Mouse (Mus musculus): ENCODE results near the gene Nde1. TPM values are rescaled to one million over a fixed set of nuclear protein-coding genes. Genes with fewer than 3 reads are reported as not detected.
A peak's percentile ranks its signal among the peaks of the same experiment; 100 is the strongest.

Gene Nde1
- polyA plus RNA-seq, 1 experiment from 2014 or later: 85.7 TPM

DNA sequence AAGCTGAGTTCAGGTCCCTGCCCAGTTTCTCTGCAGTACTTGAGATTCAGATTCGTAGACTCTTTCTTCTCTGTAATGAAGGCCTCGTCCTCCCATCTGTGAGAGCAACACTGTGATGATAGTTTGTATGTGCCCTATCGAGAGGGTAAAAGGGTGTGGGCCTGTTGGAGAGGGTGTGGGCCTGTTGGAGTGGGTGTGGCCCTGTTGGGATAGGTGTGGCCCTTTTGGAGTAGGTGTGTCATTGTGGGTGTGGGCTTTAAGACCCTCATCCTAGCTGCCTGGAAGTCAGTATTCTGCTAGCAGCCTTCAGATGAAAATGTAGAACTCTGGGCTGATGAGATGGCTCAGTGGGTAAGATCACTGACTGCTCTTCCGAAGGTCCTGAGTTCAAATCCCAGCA lies 3.4 kb downstream of the Nde1 start:
- 89% methylated on average over 4 of the region's 4 CpGs for WGBS

GRCm38 (mm10) chr16:14169706-14170105 lies 6.6 kb downstream of the Nde1 start:
- peaks cover 44% of the 10 kb centered on the region for H3K36me3 ChIP-seq
- no peak for ATAC-seq (ENCODE audit: insufficient read depth, low FRiP score, low read depth)
- no peak overlapping the region for H3K4me3 ChIP-seq (replicated peaks)
- H3K9ac ChIP-seq: no peak overlapping the region
- no peaks in the 10 kb centered on the region for H3K27me3 ChIP-seq (replicated peaks)
- H3K4me2 ChIP-seq: no peak overlapping the region
- no peaks in the 10 kb centered on the region for H3K9me3 ChIP-seq
- no peaks in the 10 kb centered on the region; the same call in 1 of the 2 replicates for H3K4me1 ChIP-seq
- H3K27ac ChIP-seq: no peak overlapping the region
- WGBS: 94% methylated on average over 1 of the region's 1 CpGs

More for the DNA sequence above, 3.4 kb downstream of the Nde1 start:
- H3K4me1 ChIP-seq: peaks cover 5% of the 10 kb centered on the region; the same call in 1 of the 2 replicates
- ATAC-seq (ENCODE audit: insufficient read depth, low FRiP score, low read depth): no peak
- no peak overlapping the region for H3K4me2 ChIP-seq
- H3K9ac ChIP-seq: no peak overlapping the region
- peaks cover 27% of the 10 kb centered on the region for H3K36me3 ChIP-seq
- no peaks in the 10 kb centered on the region for H3K27me3 ChIP-seq (replicated peaks)
- H3K27ac ChIP-seq: no peak overlapping the region
- H3K9me3 ChIP-seq: no peaks in the 10 kb centered on the region
- H3K4me3 ChIP-seq (replicated peaks): no peak overlapping the region

DNA sequence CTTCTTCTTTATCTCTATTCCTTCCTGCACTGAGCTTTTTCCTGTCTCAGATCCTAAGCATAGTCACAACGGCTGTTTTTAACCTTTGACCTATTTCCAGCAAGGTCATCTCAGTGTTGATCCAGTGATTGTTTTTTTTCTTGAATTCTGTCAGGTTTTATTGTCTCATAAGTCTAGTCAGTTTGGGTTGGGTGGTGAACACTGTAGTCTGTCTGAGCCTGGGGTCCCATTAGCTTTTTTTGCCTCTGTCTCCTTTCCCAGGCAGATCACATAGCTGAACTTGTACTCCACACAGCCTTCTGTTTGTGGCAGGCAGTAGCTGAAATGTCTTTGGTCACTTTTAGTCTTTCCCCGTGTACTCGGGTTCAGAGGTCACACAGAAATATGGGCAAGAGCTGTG lies 15.0 kb downstream of the Nde1 start:
- H3K27ac ChIP-seq: no peak overlapping the region
- H3K4me2 ChIP-seq: no peak overlapping the region
- H3K27me3 ChIP-seq (replicated peaks): no peaks in the 10 kb centered on the region
- no peak for ATAC-seq (ENCODE audit: insufficient read depth, low FRiP score, low read depth)
- no peaks in the 10 kb centered on the region for H3K4me1 ChIP-seq
- H3K9me3 ChIP-seq: no peaks in the 10 kb centered on the region
- no peak overlapping the region for H3K4me3 ChIP-seq (replicated peaks)
- H3K9ac ChIP-seq: no peak overlapping the region
- WGBS: 48% methylated on average over 3 of the region's 3 CpGs
- peaks cover 61% of the 10 kb centered on the region for H3K36me3 ChIP-seq

DNA sequence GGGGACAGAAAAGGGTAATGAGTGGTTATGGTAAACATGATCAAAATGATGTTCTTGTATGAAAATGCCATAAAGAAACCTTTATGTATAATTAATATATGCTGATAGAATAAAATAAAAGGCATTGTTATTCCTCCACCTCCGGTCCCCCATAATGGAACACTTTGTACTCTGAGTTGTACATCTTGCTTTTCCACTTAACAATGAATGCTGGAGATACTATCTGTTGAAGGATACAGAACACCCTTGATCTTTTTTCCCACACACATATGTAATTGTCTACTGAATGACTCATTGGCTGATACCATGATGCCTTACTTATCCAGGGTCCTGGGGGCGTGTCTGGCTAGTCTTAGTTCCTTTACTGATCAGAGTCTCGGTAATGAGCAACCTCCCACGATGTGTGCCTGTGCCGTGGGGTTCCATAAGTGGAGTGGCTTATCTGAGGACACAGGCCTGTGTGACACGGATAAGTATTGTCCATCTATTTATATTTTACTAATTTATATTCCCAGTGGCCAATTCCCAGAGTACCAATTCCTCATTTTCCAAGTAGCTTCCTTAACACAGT lies 17.2 kb downstream of the Nde1 start:
- 75% methylated on average over 6 of the region's 6 CpGs for WGBS
- no peaks in the 10 kb centered on the region for H3K9me3 ChIP-seq

GRCm38 (mm10) chr16:14182360-14182759 lies 19.3 kb downstream of the Nde1 start:
- 77% methylated on average over 5 of the region's 5 CpGs for WGBS
- Histone ChIP-seq H3K36me3 (peaks cover 72% of the 10 kb centered on the region), H3K4me1 (no peaks in the 10 kb centered on the region), H3K4me3 (replicated peaks) (no peak overlapping the region), H3K9ac (no peak overlapping the region), H3K4me2 (no peak overlapping the region), H3K27me3 (replicated peaks) (no peaks in the 10 kb centered on the region), H3K27ac (no peak overlapping the region), H3K9me3 (no peaks in the 10 kb centered on the region)
- no peak for ATAC-seq (ENCODE audit: insufficient read depth, low FRiP score, low read depth)

More for the DNA sequence above, 17.2 kb downstream of the Nde1 start:
- Histone ChIP-seq H3K9ac (no peak overlapping the region), H3K4me1 (no peaks in the 10 kb centered on the region), H3K4me3 (replicated peaks) (no peak overlapping the region), H3K27ac (no peak overlapping the region), H3K36me3 (peaks cover 68% of the 10 kb centered on the region), H3K27me3 (replicated peaks) (no peaks in the 10 kb centered on the region), H3K4me2 (no peak overlapping the region)
- ATAC-seq (ENCODE audit: insufficient read depth, low FRiP score, low read depth): no peak

DNA sequence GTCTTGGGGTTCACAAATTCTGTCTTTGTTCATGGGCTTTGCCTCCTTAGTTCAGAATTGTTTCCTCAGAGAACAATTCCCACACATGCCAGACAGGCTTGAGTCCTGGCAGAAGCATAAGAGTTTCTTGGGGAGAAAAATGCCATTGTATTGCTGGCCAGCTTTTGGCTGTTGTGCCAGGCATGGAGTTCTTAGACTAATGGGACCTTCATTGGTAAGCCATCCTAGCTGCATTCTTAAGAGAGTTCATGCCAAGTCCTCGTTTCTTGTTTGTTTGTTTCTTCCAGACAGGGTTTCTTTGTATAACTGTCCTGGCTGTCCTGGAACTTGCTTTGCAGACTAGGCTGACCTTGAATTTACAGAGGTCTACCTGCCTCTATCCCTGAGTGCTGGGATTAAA lies 20.8 kb downstream of the Nde1 start:
- no peak overlapping the region for H3K4me3 ChIP-seq (replicated peaks)
- H3K27me3 ChIP-seq (replicated peaks): no peaks in the 10 kb centered on the region
- H3K27ac ChIP-seq: no peak overlapping the region
- H3K36me3 ChIP-seq: peaks cover 71% of the 10 kb centered on the region
- H3K4me2 ChIP-seq: no peak overlapping the region
- H3K9me3 ChIP-seq: no peaks in the 10 kb centered on the region
- H3K4me1 ChIP-seq: no peaks in the 10 kb centered on the region
- no peak overlapping the region for H3K9ac ChIP-seq
- no peak for ATAC-seq (ENCODE audit: insufficient read depth, low FRiP score, low read depth)
- 77% methylated on average over 1 of the region's 1 CpGs for WGBS

GRCm38 (mm10) chr16:14185516-14185915 lies 22.4 kb downstream of the Nde1 start:
- H3K4me3 ChIP-seq (replicated peaks): no peak overlapping the region
- H3K9me3 ChIP-seq: no peaks in the 10 kb centered on the region
- no peaks in the 10 kb centered on the region for H3K27me3 ChIP-seq (replicated peaks)
- no peaks in the 10 kb centered on the region for H3K4me1 ChIP-seq
- no peak overlapping the region for H3K4me2 ChIP-seq
- whole genome bisulfite sequencing: 95% methylated on average over 5 of the region's 5 CpGs
- ATAC-seq (ENCODE audit: insufficient read depth, low FRiP score, low read depth): no peak
- no peak overlapping the region for H3K9ac ChIP-seq
- H3K27ac ChIP-seq: no peak overlapping the region
- H3K36me3 ChIP-seq: peaks cover 68% of the 10 kb centered on the region

DNA sequence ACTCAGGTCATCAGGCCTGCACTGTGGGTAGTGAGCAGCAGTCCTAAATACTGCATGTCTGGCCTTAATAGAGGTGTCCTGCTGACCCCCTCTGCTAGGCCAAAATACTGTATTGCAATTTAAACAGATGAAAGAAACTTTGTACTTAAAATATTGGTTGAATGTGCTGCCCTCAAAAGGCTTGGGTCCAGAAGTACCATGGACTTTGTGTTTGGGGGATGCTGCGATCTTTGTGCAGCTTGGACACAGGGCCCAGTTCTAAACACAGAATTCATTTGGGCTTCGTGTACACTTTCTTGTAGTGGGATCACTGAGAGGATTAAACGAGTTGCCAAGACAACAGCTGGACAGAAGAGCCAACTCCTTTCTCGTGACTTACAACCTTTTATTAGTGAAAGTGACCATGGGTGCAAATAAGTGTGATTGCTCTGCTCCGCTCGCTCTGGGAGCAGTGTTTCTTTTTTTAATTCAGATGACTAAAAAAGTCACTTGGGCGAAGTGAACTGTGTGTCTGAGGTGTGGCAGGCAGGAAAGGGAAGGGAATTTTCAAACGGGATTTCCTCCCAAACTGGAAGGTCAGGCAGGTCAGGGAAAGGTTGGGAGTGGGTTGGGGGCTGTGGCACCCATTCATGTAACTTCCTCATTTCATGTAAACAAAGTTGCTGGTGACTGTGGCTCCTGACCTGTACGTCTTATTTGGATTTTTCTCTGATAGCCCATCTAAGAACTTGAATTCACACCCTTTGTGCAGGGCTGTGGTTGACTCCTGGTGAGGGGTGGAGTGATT lies 31.3 kb downstream of the Nde1 start:
- no peak for ATAC-seq (ENCODE audit: insufficient read depth, low FRiP score, low read depth)
- Histone ChIP-seq H3K27ac (no peak overlapping the region), H3K4me1 (no peaks in the 10 kb centered on the region), H3K4me2 (no peak overlapping the region), H3K9me3 (no peaks in the 10 kb centered on the region), H3K27me3 (replicated peaks) (no peaks in the 10 kb centered on the region), H3K36me3 (peaks cover 33% of the 10 kb centered on the region), H3K9ac (no peak overlapping the region), H3K4me3 (replicated peaks) (no peak overlapping the region)
- 61% methylated on average over 9 of the region's 9 CpGs for WGBS

DNA sequence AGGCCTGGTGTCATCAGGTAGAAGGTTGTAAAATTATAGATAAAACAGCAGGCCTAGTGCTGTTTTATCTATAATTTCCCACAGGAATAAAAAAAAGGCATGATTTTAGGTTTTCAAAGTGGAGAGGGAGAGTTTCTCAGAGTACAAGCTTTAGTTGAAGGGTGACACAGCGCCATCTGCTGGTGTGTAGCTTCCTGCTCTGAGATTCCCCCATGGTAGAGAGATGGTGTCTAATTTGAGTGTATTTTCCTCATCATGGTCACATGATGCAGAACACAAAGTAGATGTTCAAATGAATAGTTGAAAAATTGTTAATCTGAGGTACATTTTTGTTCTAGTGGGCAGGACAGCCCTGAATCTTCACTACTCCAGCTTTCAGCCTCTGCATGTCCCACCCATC lies 32.4 kb downstream of the Nde1 start:
- Histone ChIP-seq H3K36me3 (peaks cover 24% of the 10 kb centered on the region), H3K4me2 (no peak overlapping the region), H3K4me3 (replicated peaks) (no peak overlapping the region), H3K4me1 (no peaks in the 10 kb centered on the region), H3K27me3 (replicated peaks) (no peaks in the 10 kb centered on the region), H3K27ac (no peak overlapping the region), H3K9ac (no peak overlapping the region), H3K9me3 (no peaks in the 10 kb centered on the region)
- no peak for ATAC-seq (ENCODE audit: insufficient read depth, low FRiP score, low read depth)
- 24% methylated on average over 1 of the region's 1 CpGs for WGBS

DNA sequence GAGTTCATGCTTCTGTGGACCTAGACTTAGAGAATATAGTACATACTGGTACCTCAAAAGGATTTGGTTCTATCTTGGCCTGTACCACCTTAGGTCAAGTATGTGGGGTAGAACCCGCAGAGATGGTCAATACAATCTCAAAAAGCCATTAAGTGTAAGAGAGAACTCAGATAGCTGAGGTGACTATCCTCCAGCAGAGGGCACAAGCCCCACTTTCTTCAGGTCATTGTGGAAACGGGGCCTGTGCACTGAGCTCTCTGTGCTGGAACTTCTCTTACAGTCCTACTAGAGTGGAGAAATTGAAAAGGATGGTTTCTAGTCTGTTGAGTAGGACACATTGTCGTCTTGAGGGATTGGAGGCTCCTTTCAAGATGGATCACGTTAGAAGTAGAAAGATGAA lies 35.7 kb downstream of the Nde1 start:
- no peak overlapping the region for H3K9ac ChIP-seq
- no peaks in the 10 kb centered on the region for H3K27me3 ChIP-seq (replicated peaks)
- no peak overlapping the region for H3K4me2 ChIP-seq
- no peaks in the 10 kb centered on the region for H3K4me1 ChIP-seq
- 68% methylated on average over 4 of the region's 4 CpGs for WGBS
- H3K36me3 ChIP-seq: no peaks in the 10 kb centered on the region
- no peak for ATAC-seq (ENCODE audit: insufficient read depth, low FRiP score, low read depth)
- H3K27ac ChIP-seq: no peak overlapping the region
- no peak overlapping the region for H3K4me3 ChIP-seq (replicated peaks)
- no peaks in the 10 kb centered on the region for H3K9me3 ChIP-seq

DNA sequence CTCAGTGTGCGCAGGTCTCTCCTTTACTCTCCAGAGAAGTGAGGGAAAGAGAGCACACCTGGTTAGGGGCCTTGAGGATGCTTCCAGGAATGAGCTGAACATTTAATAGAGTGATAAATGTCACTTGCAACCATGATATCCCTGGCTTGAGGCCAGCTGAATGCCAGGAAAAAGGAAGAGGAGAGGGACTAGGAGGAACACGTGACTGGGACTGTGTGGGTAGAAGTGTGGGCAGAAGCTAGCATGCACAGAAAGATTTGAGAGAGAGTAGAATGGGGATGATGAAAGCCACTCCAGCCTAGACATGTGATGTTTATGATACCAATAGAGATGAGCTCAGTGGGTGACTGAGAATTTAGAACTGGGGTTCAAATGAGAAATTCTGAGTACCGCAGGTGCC lies 52.1 kb downstream of the Nde1 start:
- Histone ChIP-seq H3K36me3 (no peaks in the 10 kb centered on the region), H3K9me3 (no peaks in the 10 kb centered on the region), H3K4me3 (replicated peaks) (no peak overlapping the region), H3K27me3 (replicated peaks) (no peaks in the 10 kb centered on the region), H3K4me1 (no peaks in the 10 kb centered on the region), H3K4me2 (no peak overlapping the region), H3K9ac (no peak overlapping the region), H3K27ac (no peak overlapping the region)
- WGBS: 88% methylated on average over 3 of the region's 3 CpGs
- no peak for ATAC-seq (ENCODE audit: insufficient read depth, low FRiP score, low read depth)

DNA sequence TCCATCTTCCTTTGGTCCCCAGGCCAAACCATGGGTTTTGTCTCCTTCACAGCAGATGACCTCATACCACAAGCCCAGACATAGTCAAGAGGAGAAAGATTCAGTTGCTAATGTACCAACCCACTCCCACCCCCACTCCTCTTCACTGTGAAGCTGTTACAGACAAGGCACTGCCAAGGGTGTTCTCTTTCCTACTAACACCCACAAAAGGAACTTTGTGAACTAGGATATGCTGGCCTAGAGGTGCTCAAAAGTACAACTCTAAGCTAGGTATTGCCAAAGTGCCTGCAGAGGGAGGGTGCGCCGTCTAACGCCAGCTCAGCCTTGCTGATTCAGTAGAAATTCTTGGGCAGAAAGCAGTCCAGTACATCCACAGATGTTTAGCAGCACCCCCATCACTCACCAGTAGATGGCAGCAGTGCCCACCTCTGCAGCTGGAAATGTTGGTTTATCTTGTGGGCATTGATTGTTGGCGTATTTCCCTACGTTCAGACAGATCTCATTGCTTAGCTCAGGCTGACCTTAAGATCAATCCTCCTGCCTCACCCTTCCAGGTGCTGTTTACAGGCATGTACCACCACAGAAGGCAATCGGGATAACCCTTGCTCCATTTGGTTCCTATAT lies 74.1 kb downstream of the Nde1 start:
- Histone ChIP-seq H3K4me1 (no peaks in the 10 kb centered on the region), H3K9me3 (no peaks in the 10 kb centered on the region), H3K27ac (no peak overlapping the region), H3K9ac (no peak overlapping the region), H3K4me3 (replicated peaks) (no peak overlapping the region), H3K27me3 (replicated peaks) (no peaks in the 10 kb centered on the region), H3K4me2 (no peak overlapping the region), H3K36me3 (no peaks in the 10 kb centered on the region)
- peak; percentile 50; the same call in 1 of the 2 replicates for ATAC-seq (ENCODE audit: insufficient read depth, low FRiP score, low read depth)
- 22% methylated on average over 6 of the region's 6 CpGs for WGBS

Data from stomach, embryonic 15.5 days (tissue).